Mouse (Mus musculus) lung, postnatal 0 days (tissue): ENCODE measurements around the gene Kctd6.

Experiments used
- CTCF ChIP-seq: IDR thresholded peaks from 2 replicates; pipeline ENCODE4 v1.5.1; 2016; ENCODE audit warnings: antibody characterized with exemption, mild to moderate bottlenecking
- EP300 ChIP-seq: IDR thresholded peaks from 2 replicates; pipeline ENCODE4 v1.6.1; 2016; ENCODE audit warnings: antibody characterized with exemption, mild to moderate bottlenecking, control low read depth

GRCm38 (mm10) chr14:8172507-8173410 is 41.2 kb upstream of the Kctd6 start, which contains the start of gene Pdhb:
- peak; percentile 45 for TF ChIP-seq CTCF
- peak; percentile 44; the same call in 1 of the 2 replicates for TF ChIP-seq EP300
